25 mouse cellular contexts compared by ENCODE assay signal in the genomic region with DNA sequence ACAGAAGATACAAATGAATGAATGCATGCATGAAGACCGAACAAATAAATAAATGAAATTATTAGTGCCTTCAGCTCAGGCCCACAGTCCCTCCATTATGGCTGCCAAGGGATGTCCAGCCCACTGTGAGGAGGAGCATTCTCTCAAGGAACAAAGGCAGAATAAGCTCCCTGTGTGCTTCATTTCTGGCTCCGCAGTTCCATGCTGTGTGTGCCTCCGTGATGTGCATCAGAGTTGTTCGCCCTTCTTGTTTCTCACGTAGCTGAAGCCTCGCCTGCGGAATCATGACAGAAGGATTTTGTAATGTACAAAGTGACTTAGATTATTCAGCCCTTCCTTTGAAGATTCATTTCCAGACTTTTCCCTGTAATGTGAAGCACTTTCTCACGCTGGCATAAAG.
"Had no signal": no experiment of that assay in that cellular context is flagged by ENCODE, and none has a peak within 500 bp of the region (broad histone marks: within the 10 kb centered on the region; RNA-seq: fewer than 3 reads in every experiment).

No protein-coding gene starts in this region.

- DNase-seq: kidney, adult 18-20 months; kidney, adult 9 months; kidney, postnatal 14 days; kidney, postnatal 4 days; layer of hippocampus, postnatal 36 days; liver; lung, adult 18-20 months; lung, postnatal 10 days; lung, postnatal 36 days; retina, postnatal 1 day; right cerebral cortex, postnatal 25 days; spleen, adult 18-20 months; thymus, postnatal 25 days had no signal

- H3K4me3 ChIP-seq: left cerebral cortex, adult 2 months; limb, embryonic 10.5 days; limb, embryonic 13.5 days; liver, embryonic 12.5 days; liver, embryonic 15.5 days; lung, embryonic 15.5 days; megakaryocyte, embryonic 14.5 days; midbrain, embryonic 12.5 days; myocyte; neural tube, embryonic 13.5 days; stomach, embryonic 15.5 days had no signal

- H3K9me3 ChIP-seq: limb, embryonic 10.5 days; limb, embryonic 13.5 days; liver, embryonic 12.5 days; liver, embryonic 15.5 days; lung, embryonic 15.5 days; megakaryocyte, embryonic 14.5 days; midbrain, embryonic 12.5 days; neural tube, embryonic 13.5 days; stomach, embryonic 15.5 days had no signal

- H3K4me1 ChIP-seq: midbrain, embryonic 12.5 days had no signal

- ATAC-seq: intestine, embryonic 16.5 days; liver, embryonic 12.5 days had no signal

- H3K4me2 ChIP-seq: limb, embryonic 13.5 days; liver, embryonic 12.5 days; liver, embryonic 15.5 days; lung, embryonic 15.5 days; midbrain, embryonic 12.5 days; neural tube, embryonic 13.5 days; stomach, embryonic 15.5 days had no signal

- H3K36me3 ChIP-seq: limb, embryonic 10.5 days; liver, embryonic 12.5 days; liver, embryonic 15.5 days; lung, embryonic 15.5 days; midbrain, embryonic 12.5 days; stomach, embryonic 15.5 days had no signal

- H3K9ac ChIP-seq: limb, embryonic 13.5 days; liver, embryonic 12.5 days; liver, embryonic 15.5 days; lung, embryonic 15.5 days; midbrain, embryonic 12.5 days; neural tube, embryonic 13.5 days; stomach, embryonic 15.5 days had no signal

- H3K27ac ChIP-seq: left cerebral cortex, adult 2 months; limb, embryonic 10.5 days; limb, embryonic 13.5 days; liver, embryonic 12.5 days; liver, embryonic 15.5 days; lung, embryonic 15.5 days; midbrain, embryonic 12.5 days; neural tube, embryonic 13.5 days; stomach, embryonic 15.5 days had no signal

- H3K27me3 ChIP-seq: limb, embryonic 13.5 days; liver, embryonic 15.5 days; lung, embryonic 15.5 days; megakaryocyte, embryonic 14.5 days; midbrain, embryonic 12.5 days; neural tube, embryonic 13.5 days; stomach, embryonic 15.5 days had no signal
